In the genomic region with DNA sequence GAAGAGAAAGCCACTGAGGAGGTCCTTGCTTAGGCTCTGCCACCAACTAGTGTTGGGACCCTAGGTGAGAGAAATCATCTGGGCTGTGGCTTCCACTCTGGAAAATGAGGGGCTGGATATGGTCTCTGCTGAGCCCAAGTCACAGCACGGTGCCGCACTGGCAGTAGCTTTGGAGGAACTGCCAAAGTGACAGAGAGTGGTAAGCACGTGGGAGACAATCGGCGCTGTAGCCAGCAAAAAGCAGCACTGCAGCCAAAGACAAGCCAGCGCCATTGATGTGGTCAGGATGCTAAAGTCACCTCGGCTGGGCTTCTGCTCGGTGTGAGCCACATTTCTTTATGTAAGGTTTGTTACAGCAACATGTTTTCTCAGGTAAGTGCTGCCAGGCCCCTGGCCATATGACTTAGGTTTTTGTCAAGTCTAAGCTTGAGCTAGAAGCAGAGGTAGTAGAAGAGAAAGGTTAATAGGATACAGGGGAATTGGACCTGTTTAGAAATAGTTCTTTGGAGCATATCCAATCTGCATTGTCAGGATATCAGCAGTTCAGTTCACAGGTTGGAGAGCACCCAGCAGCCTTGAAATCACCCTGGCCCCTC, we compare ENCODE assay signal across 9 mouse cellular contexts. TPM values are rescaled to one million over a fixed set of nuclear protein-coding genes. Genes with fewer than 3 reads are reported as not detected.
DNase-seq lines count a peak whose midpoint lies in the region; ATAC-seq lines count a peak whose summit lies in the region.
"Had no signal": no experiment of that assay in that cellular context is flagged by ENCODE, and none has a peak within 500 bp of the region (broad histone marks: within the 10 kb centered on the region; RNA-seq: fewer than 3 reads in every experiment).

No protein-coding gene starts in this region.

- no peak for ATAC-seq in inflammation-experienced regulatory T-cells, adult 6 months

- peak; percentile 13 for DNase-seq in adrenal gland, adult 2 months
- DNase-seq in adrenal gland, adult 8-10 months = no peak
- DNase-seq in left cerebral cortex, adult 18-20 months (ENCODE audit: low spot score in 2 of 2) = peak; percentile 7 to 38
- no peak for DNase-seq in left cerebral cortex, adult 8-10 months (ENCODE audit: low spot score in 2 of 2)
- peak; percentile 16 for DNase-seq in cerebellum, adult 9-11 months
- DNase-seq in layer of hippocampus, postnatal 10 days (ENCODE audit: low spot score in 2 of 2) = peak; percentile 52 to 59
- no peak for DNase-seq in urinary bladder, postnatal 25 days (ENCODE audit: low spot score)
- DNase-seq: adrenal gland, postnatal 36 days had no signal

RNA-seq across cellular contexts. Expression of a gene that starts 40.2 kb away (rescaled TPM):
- total RNA-seq in adrenal gland, adult 2 months (2021) = 1 to 10 TPM; 8.9 to 9.5 TPM
- 4.4 and 5.5 TPM in 2 replicates for polyA plus RNA-seq in adrenal gland, adult 2 months (2012; rRNA removed)
- total RNA-seq in adrenal gland, adult 8-10 months (2022) = 10 to 100 TPM in 1 of 4 experiments, 1 to 10 TPM in 3; 8.3 to 10.8 (median 9.3) TPM
- 10 to 100 TPM; 38.8 to 43.2 TPM for total RNA-seq in left cerebral cortex, adult 18-20 months (2021)
- 10 to 100 TPM; 38.0 to 46.9 (median 43.0) TPM for total RNA-seq in left cerebral cortex, adult 8-10 months (2022)
- 10 to 100 TPM; 78.9 to 81.1 TPM for total RNA-seq in layer of hippocampus, postnatal 10 days (2021)
- under 1 TPM; 0.13 to 0.50 (median 0.34) TPM for polyA plus RNA-seq in inflammation-experienced regulatory T-cells, adult 6 months (2017; shearing (Covaris generic))

Comparison
In these comparisons a context has a peak if more than half of its experiments do, and no peak if none do; other contexts are left out.
1. DNase-seq: peak in adrenal gland, adult 2 months (single experiment), left cerebral cortex, adult 18-20 months (2 of 2), cerebellum, adult 9-11 months (single experiment) and layer of hippocampus, postnatal 10 days (2 of 2); none in adrenal gland, adult 8-10 months (single experiment), left cerebral cortex, adult 8-10 months (0 of 2) and urinary bladder, postnatal 25 days (single experiment).